Mouse (Mus musculus) forebrain, embryonic 10.5 days (tissue): ENCODE measurements at regions not wholly inside any gene's neighbourhood (a gene's known extent, or its start where the extent isn't known, plus 50 kb on each side); places are given as distances from the start of the nearest gene placed in this dataset.

ENCODE experiments used
- DNase-seq: peaks from one replicate; pipeline ENCODE4 v3.0.0-alpha.2; 2017; ENCODE audit warnings: low spot score; ENCODE audit errors: extremely low spot score
- H3K27ac ChIP-seq: fragments of 300-500 bp; sonication (generic); 2 replicates; pipeline ENCODE4 v1.5.1; 2016; ENCODE audit warnings: mild to moderate bottlenecking
- H3K27me3 ChIP-seq: fragments of 300-500 bp; sonication (generic); 2 replicates; pipeline ENCODE4 v1.6.1; 2016; ENCODE audit warnings: mild to moderate bottlenecking; ENCODE audit not compliant: poor library complexity, severe bottlenecking
- H3K36me3 ChIP-seq: fragments of 300-500 bp; sonication (generic); replicated peaks from 2 replicates; pipeline ENCODE4 v1.6.1; 2016; ENCODE audit warnings: mild to moderate bottlenecking, moderate library complexity
- H3K4me1 ChIP-seq: fragments of 300-500 bp; sonication (generic); 2 replicates; pipeline ENCODE4 v1.6.1; 2016
- H3K4me3 ChIP-seq: fragments of 300-500 bp; sonication (generic); 2 replicates; pipeline ENCODE4 v1.5.1; 2016; ENCODE audit warnings: mild to moderate bottlenecking, moderate library complexity
- H3K9me3 ChIP-seq: fragments of 300-500 bp; sonication (generic); 2 replicates; pipeline ENCODE4 v1.6.1; 2016; ENCODE audit warnings: mild to moderate bottlenecking, moderate library complexity
- WGBS: fragments of 180-500 bp; shearing (Covaris S2); methylation state at CpG from one replicate; pipeline ENCODE4 v1.1.7; 2016; 5-methylcytosine and 5-hydroxymethylcytosine counted together

- Histone ChIP-seq H3K36me3 (no peaks in the 10 kb centered on the region), H3K27ac (no peak overlapping the region), H3K4me3 (no peak overlapping the region), H3K27me3 (no peaks in the 10 kb centered on the region), H3K4me1 (no peaks in the 10 kb centered on the region), H3K9me3 (no peaks in the 10 kb centered on the region)
- WGBS: 95% methylated on average over 7 of the region's 7 CpGs
- DNase-seq: no peak
Measured at GRCm38 (mm10) chr11:110839316-110839715, 128.5 kb upstream of the Kcnj16 start.

- no peaks in the 10 kb centered on the region for H3K36me3 ChIP-seq
- H3K27ac ChIP-seq: no peak overlapping the region
- H3K9me3 ChIP-seq: no peaks in the 10 kb centered on the region
- WGBS: 84% methylated on average over 3 of the region's 3 CpGs
- 0 out of 2 replicates have a peak, but pooled peaks cover 3% of the 10 kb centered on the region for H3K4me1 ChIP-seq
- H3K27me3 ChIP-seq: no peaks in the 10 kb centered on the region
- no peak for DNase-seq
- no peak overlapping the region for H3K4me3 ChIP-seq
Measured at GRCm38 (mm10) chr11:110868319-110868718, 99.5 kb upstream of the Kcnj16 start.

- WGBS: 94% methylated on average over 2 of the region's 2 CpGs
- Histone ChIP-seq H3K9me3 (no peaks in the 10 kb centered on the region), H3K36me3 (no peaks in the 10 kb centered on the region), H3K27me3 (no peaks in the 10 kb centered on the region), H3K4me3 (no peak overlapping the region), H3K27ac (no peak overlapping the region), H3K4me1 (peaks cover 8% of the 10 kb centered on the region)
- DNase-seq: no peak
Measured at GRCm38 (mm10) chr11:110870133-110870532, 97.7 kb upstream of the Kcnj16 start.

GRCm38 (mm10) chr11:110874626-110875025 lies 93.2 kb upstream of the Kcnj16 start:
- Histone ChIP-seq H3K27me3 (no peaks in the 10 kb centered on the region), H3K27ac (0 out of 2 replicates have a peak overlapping the region, but pooled peaks have one; percentile 15), H3K4me3 (no peak overlapping the region), H3K36me3 (no peaks in the 10 kb centered on the region), H3K9me3 (no peaks in the 10 kb centered on the region), H3K4me1 (peaks cover 5% of the 10 kb centered on the region)
- DNase-seq: no peak
- 67% methylated on average over 7 of the region's 7 CpGs for WGBS

DNA sequence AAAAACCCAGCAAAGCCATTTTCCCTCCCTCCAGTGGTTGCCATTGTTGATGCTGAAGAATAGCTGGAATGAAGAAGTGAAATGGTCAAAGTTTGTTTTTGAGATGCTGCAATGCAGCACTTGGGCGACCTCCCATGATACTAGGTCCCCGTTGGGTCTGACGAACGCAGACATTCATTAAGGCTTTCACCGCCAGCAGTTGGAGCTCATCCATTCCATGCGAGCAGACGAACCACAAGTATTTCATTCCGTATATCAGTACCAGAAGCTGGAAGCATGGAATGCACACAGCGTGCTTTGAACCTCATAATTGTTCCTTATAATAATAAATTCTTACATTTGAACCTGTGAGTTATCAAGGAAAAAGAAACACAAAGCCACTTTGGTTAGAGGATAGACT lies 86.9 kb upstream of the Kcnj16 start:
- no peak overlapping the region for H3K27ac ChIP-seq
- no peak overlapping the region for H3K4me3 ChIP-seq
- WGBS: 91% methylated on average over 9 of the region's 9 CpGs
- H3K4me1 ChIP-seq: no peaks in the 10 kb centered on the region
- H3K9me3 ChIP-seq: no peaks in the 10 kb centered on the region
- no peaks in the 10 kb centered on the region for H3K36me3 ChIP-seq
- no peak for DNase-seq
- no peaks in the 10 kb centered on the region for H3K27me3 ChIP-seq

- no peaks in the 10 kb centered on the region for H3K36me3 ChIP-seq
- H3K9me3 ChIP-seq: no peaks in the 10 kb centered on the region
- H3K27me3 ChIP-seq: no peaks in the 10 kb centered on the region
- no peak for DNase-seq
- WGBS: 91% methylated on average over 3 of the region's 3 CpGs
- no peak overlapping the region for H3K4me3 ChIP-seq
- no peak overlapping the region for H3K27ac ChIP-seq
- no peaks in the 10 kb centered on the region for H3K4me1 ChIP-seq
Measured at GRCm38 (mm10) chr11:110889354-110890151, 78.3 kb upstream of the Kcnj16 start.

GRCm38 (mm10) chr11:110890411-110890810 lies 77.4 kb upstream of the Kcnj16 start:
- Histone ChIP-seq H3K27me3 (no peaks in the 10 kb centered on the region), H3K4me1 (no peaks in the 10 kb centered on the region), H3K36me3 (no peaks in the 10 kb centered on the region), H3K27ac (no peak overlapping the region), H3K4me3 (no peak overlapping the region), H3K9me3 (no peaks in the 10 kb centered on the region)
- 77% methylated on average over 3 of the region's 3 CpGs for WGBS
- no peak for DNase-seq

DNA sequence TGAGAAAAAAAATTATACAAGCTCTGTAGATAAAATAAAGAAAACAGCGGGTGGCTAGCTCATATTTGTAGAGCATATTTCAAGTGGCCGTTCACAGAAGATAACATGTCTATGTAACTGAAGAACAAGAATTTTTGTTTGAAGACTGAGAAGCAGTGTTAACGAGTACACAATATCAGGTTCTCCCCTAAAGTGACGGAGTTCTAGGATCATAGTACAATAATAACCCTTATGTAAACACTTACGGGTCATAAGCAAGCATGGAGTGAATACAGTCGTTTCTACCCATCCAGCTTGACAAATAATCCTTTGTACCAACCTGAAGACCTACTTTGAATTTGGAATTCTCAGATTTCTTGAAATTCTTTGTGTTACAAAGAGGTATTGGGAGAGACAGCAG lies 64.9 kb upstream of the Kcnj16 start:
- no peak for DNase-seq
- Histone ChIP-seq H3K4me1 (no peaks in the 10 kb centered on the region), H3K9me3 (no peaks in the 10 kb centered on the region), H3K27me3 (no peaks in the 10 kb centered on the region), H3K36me3 (no peaks in the 10 kb centered on the region), H3K27ac (no peak overlapping the region), H3K4me3 (no peak overlapping the region)
- WGBS: 84% methylated on average over 6 of the region's 6 CpGs
